Mouse (Mus musculus) cerebellum, adult 11-12 months (tissue): ENCODE measurements around the gene Fcrlb.
A peak's percentile ranks its signal among the peaks of the same experiment; 100 is the strongest.

Experiments used
- DNase-seq: peaks from one replicate; pipeline ENCODE4 v3.0.0; 2022

Fcrlb gene

DNA sequence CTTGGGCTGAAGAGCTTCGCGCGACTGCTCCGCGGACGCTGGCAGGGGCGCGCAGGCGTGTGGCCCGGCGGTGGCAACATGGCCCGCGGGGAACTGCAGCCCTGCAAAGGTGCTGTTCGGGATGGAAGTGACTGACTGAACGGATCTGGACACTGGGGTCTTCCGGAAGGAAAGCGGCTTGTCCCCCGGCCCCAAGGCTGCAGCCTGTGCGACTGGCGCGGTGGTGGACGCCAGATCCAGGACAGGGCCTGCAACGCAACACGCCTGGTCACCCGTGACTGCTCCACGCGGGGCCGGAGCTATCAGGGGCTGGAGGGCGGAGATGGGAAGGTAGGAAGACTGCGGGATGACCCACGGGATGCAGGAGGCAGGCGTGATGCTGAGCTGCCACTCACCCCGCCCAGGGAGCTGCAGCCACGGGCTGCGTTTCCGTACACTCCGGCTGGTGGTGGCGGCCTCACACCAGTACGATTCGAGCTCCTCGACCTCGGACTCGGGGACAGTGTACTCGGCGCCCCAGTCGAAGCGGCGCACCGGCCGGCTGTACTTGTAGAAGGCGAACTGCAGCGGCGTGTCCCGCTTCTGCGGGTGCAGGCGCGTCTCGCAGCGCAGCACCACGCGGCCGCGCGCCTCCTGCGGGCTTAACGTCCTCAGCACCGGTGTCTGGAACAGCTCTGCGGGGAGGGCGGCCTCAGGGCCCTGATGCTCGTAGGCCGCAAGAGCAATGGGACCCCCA is 5.1 kb downstream of the Fcrlb start:
- DNase-seq, result peak; percentile 56

DNA sequence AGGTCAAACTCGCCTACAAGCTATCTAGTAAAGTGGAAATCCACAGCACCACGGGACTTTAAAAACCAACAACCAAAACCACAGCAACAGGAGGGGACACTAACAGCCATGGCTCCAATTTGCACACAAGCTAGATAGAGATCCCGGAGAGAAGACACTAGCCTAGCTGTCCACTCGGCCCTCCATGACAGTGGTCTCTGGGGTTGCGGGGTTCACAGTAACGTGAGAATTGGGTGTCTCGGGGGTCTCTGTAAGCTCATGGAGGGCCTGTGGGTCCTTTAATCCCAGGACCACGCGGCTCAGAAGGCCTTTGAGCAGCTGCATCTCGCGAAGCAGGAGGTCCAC is 5.7 kb downstream of the Fcrlb start:
- peak; percentile 42 for DNase-seq

GRCm38 (mm10) chr1:170903485-170903884 is 9.3 kb downstream of the Fcrlb start:
- no peak for DNase-seq

- DNase-seq, result peak; percentile 67
These were observed 11.1 kb downstream of the Fcrlb start for GRCm38 (mm10) chr1:170901536-170902238.

DNA sequence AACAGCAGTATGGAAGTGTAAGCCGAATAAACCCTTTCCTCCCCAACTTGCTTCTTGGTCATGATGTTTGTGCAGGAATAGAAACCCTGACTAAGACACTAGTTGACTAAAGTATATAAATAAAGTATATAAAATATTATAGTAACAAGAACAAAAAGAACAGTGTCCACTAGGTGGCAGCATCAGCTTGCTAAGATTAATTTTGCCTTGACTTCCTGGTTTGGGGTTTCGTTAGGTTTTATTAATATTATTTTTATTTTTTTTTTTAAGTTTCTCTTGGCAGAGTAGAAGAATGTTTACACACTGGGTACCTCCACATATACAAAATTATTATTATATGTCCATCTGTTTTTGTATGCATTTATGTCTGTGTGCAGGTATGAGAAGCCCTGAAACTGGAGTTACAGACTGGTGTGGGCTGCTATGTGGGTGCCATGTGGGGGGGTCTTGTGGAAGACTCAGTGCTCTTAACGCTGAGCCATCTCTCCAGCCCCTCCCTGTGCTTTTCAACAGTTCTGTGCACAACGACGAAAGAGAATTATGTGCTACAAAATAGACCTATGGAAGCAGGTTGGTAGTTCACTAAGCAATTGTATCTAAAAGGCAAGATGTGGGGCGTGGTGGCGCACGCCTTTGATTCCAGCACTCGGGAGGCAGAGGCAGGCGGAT is 11.8 kb downstream of the Fcrlb start:
- no peak for DNase-seq

DNA sequence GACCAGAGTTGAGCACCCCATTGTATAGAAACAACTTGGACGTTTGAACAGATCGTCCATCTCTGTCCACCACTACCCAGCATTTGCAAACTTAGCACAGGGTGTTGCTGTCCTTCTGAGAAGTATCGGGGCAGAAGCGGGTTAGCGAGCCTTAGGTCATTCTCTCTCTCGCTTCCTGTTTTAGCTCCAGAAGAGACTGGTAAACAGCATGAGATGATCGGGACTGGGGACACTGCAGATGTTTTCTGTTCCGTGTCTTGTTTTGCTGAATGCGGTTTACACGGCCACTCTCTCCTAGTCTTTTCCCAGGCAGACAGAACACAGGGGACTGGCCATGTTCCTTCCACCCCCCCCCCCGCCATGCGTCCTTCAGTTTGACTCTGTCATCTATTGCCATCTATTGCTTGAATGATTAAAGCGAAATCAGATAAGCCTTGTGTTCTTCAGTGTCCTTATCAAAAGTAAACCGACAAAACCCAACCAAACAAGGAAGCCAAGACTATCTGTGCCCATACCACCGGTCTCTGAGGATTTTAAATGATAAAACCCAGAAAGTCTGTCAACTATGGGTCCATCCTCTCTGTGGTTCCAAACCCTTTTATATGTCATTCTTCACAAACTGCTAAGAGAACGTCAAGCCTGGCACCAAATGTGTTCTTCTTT is 14.2 kb downstream of the Fcrlb start:
- no peak for DNase-seq

DNA sequence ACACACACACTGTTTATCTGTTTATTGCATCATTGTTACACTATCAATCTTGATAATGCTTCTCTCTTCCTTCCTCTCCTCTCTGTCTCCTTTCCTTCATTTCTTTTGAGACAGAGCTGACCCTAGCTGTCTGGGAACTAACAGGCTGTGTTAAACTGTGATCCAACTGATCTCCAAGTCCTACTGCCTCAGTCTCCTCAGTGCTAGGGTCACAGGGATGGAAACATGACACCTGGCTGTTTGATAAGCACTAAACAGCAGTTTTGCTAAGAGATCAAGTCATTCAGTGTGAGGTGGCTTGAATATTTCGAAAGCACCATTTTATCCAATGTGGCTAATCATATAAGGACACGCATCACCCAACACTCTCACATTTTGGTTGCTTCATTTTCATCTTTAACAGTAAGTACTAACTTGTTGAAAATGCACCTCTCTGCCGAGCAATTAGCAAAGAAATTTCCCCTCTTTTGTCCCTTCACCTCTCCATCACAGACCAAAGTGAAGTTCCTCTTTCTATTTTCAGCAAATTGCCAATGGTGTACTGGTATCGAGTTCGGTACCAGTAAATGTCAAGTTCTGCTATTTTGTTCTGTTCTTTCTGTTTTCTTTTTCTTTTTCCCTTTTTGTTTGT is 16.0 kb downstream of the Fcrlb start:
- DNase-seq, result no peak

GRCm38 (mm10) chr1:170894603-170895602 is 17.8 kb downstream of the Fcrlb start:
- no peak for DNase-seq

GRCm38 (mm10) chr1:170892279-170892678 is 20.5 kb downstream of the Fcrlb start:
- DNase-seq, result no peak

GRCm38 (mm10) chr1:170891646-170892045 is 21.1 kb downstream of the Fcrlb start:
- no peak for DNase-seq

- no peak for DNase-seq
These were observed 23.4 kb downstream of the Fcrlb start for GRCm38 (mm10) chr1:170889310-170889709.

- DNase-seq, result no peak
These were observed 26.7 kb downstream of the Fcrlb start for GRCm38 (mm10) chr1:170886044-170886458.

DNA sequence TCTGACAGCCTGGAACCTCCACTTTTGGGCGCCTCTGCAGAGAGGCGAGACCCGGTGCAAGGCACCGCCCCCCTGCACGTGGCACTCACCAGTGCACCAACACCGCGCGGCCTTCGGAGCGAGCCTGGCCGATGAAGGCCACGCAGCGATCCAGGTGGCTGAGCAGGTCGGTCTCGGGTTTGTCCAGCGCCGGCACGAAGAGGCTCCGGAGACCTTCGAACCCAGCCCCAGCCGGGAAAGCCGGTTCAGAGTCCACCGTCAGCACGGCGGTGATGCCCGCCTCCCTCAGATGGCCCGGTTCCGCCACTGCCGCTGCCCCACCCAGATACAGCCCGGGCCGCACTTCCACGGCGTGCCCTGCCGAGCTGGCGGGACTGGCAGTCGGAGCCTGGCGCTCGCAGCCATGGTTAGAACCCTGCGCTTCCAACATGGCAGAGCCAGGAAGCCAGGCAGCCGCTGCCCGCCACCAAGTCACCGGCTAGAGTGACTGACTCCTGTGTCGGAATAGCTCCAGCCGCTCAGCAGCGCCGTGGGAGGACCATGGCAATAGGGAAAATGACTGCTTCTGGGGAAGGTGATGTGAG is 27.7 kb downstream of the Fcrlb start, which contains the start of the genes Gm26620 and Dusp12:
Gm26620 (plus strand) TSS at position 88 of the 584 bp plus-strand sequence.
Dusp12 (minus strand) TSS at position 563 of the 584 bp plus-strand sequence.
- DNase-seq, result peak; percentile 85

- DNase-seq, result no peak
These were observed 28.4 kb downstream of the Fcrlb start for GRCm38 (mm10) chr1:170884390-170884789.

GRCm38 (mm10) chr1:170882915-170883485 is 29.7 kb downstream of the Fcrlb start:
- DNase-seq, result no peak

DNA sequence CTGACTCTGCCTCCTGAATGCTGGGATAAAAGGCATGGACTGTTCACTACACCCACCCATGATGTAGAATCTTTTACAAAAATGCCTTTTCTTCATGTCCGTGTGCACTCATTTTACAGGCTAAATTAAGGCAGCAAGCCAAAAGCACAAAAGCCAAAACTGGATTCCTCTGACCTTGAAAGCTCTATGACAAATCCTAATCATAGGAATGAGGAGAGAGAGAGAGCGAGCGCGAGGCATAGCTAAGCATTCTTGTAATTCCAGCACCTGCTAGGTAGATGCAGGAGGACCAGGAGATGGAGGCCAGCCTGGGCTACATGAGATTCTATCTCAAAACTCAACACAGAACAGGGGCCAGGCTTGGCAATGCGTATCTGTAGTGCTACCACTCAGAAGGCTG is 35.8 kb downstream of the Fcrlb start:
- DNase-seq, result no peak

GRCm38 (mm10) chr1:170875676-170876075 is 37.1 kb downstream of the Fcrlb start:
- DNase-seq, result no peak

DNA sequence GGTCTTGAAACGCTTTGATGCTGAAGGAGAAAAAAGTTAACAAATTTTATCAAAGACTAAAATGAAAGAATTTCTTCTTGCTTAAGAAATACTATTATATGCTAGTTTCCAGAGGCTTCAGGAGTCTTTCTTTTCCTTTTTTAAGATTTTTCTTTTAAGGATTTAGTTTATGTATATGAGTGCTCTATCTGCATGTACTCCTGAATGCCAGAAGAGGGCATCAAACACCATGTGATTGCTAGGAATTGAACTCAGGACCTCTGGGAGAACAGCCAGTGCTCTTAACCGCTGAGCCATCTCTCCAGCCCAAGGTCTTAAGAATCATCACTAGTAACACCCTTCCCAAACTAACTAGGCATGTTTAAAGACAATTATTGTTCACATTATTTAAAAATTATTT is 40.8 kb downstream of the Fcrlb start:
- no peak for DNase-seq

DNA sequence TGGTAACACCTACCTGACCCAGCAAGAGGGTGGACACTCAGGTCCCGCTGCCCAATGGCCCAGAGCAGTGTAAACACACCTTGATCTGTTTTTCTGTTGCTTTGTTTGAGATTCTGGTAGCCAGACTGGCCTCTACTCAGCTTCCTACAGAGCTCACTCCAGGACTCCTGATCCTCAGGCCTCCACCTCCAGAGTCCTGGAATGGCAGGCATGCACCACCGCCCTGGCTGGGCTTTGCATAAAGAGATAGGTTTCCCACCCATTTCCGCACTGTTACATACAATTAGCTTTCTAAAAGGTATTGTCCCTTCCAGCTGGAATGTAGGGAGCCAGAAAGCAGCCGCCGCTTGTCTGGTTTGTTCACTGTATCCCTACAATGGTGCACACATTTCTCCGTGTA is 41.3 kb downstream of the Fcrlb start:
- DNase-seq, result no peak

GRCm38 (mm10) chr1:170868905-170869283 is 43.8 kb downstream of the Fcrlb start:
- no peak for DNase-seq
